Mouse (Mus musculus) lung, embryonic 14.5 days (tissue): ENCODE data around the gene Ttc34. TPM values are rescaled to one million over a fixed set of nuclear protein-coding genes. Genes with fewer than 3 reads are reported as not detected.

Experiments
- ATAC-seq: fragments of 200-750 bp; cut with Nextera tagmentation; 2 replicates; pipeline ENCODE4 v1.8.0; 2017; ENCODE audit warnings: mild to moderate bottlenecking, moderate TSS enrichment, moderate library complexity; ENCODE audit not compliant: insufficient read depth
- DNase-seq: peaks from one replicate; pipeline ENCODE4 v3.0.0-alpha.2; 2015
- H3K27ac ChIP-seq: fragments of 300-500 bp; sonication (generic); 2 replicates; pipeline ENCODE4 v1.5.1; 2014; ENCODE audit warnings: low read depth, mild to moderate bottlenecking, moderate library complexity
- H3K27me3 ChIP-seq: fragments of 300-500 bp; sonication (generic); 2 replicates; pipeline ENCODE4 v1.6.1; 2014; ENCODE audit warnings: low read length, control low read depth; ENCODE audit not compliant: insufficient read depth
- H3K36me3 ChIP-seq: fragments of 300-500 bp; sonication (generic); 2 replicates; pipeline ENCODE4 v1.6.1; 2014; ENCODE audit warnings: control low read depth; ENCODE audit not compliant: insufficient read depth
- H3K4me1 ChIP-seq: fragments of 300-500 bp; sonication (generic); 2 replicates; pipeline ENCODE4 v1.6.1; 2014; ENCODE audit warnings: antibody characterized with exemption, control low read depth; ENCODE audit not compliant: insufficient read depth
- H3K4me2 ChIP-seq: fragments of 300-500 bp; sonication (generic); 2 replicates; pipeline ENCODE4 v1.6.1; 2014; ENCODE audit warnings: mild to moderate bottlenecking
- H3K4me3 ChIP-seq: fragments of 300-500 bp; sonication (generic); 2 replicates; pipeline ENCODE4 v1.5.1; 2014; ENCODE audit warnings: low read depth, low read length
- H3K9ac ChIP-seq: fragments of 300-500 bp; sonication (generic); 2 replicates; pipeline ENCODE4 v1.6.1; 2014
- H3K9me3 ChIP-seq: fragments of 300-500 bp; sonication (generic); 2 replicates; pipeline ENCODE4 v1.6.1; 2016; ENCODE audit warnings: low read depth, low read length, control low read depth
- CTCF ChIP-seq: IDR thresholded peaks from 2 replicates; pipeline ENCODE4 v1.5.1; 2016; ENCODE audit warnings: antibody characterized with exemption, low read depth
- WGBS: fragments of 180-500 bp; shearing (Covaris S2); extraction: QIAGEN DNeasy Blood & Tissue Kit; methylation state at CpG from one replicate; pipeline ENCODE4 v1.1.7; 2014; 5-methylcytosine and 5-hydroxymethylcytosine counted together
- polyA plus RNA-seq: library from polyadenylated mRNA; unstranded; fragments of >200 nt; fragmentation: Nextera tagmentation; extraction: Ambion mirVana; gene quantifications from 2 replicates; pipeline ENCODE4 v1.2.1, GENCODE M21; 2014

Ttc34 gene
- polyA plus RNA-seq, 1 experiment from 2014 or later: 0.30 TPM

DNA sequence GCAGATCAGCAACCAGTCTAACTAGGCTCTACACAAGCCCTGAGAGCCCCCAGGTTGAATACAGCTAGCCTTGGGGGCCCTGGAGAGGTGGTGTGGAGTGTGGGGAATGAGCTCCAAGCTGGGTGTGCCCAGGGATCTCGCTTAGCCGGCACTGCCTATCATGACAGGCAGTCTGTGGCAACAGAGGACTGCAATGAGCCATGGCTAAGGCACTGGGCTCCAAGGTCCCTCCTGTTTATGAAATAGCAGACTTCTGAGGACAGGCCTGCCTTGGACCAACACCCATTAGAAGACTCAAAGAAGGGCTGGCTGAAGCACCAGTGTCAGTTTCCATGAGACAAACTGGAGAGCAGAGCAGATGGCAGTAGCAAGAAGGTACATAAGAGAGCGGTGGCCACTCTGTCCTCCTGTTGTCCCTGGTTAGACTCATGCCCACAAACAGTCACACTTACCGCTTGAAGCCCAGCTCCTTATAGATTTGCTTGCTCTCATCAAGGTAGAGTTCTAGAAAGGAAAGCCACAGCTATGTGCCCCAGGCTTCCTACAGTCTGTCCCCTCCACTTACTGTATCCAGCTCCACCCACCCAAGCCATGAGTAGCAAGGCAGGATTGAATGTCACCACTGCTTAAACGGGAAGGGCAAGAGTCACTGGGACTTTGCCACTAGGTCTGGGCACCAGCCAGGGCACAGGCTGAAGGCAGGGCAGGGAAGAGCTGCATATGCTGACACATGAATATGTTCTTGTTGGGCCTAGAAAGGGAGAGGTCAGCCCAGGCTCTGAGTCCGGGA lies 60.6 kb downstream of the Ttc34 start:
- WGBS: 64% methylated on average over 6 of the region's 6 CpGs
- H3K4me1 ChIP-seq: peaks cover 12% of the 10 kb centered on the region
- DNase-seq (no peak), ATAC-seq (no peak)
- TF ChIP-seq CTCF: no peak
- peak overlapping the region; percentile 55 for H3K4me3 ChIP-seq
- H3K27ac ChIP-seq: no peak overlapping the region
- peak overlapping the region; percentile 69 for H3K9ac ChIP-seq
- H3K4me2 ChIP-seq: peak overlapping the region; percentile 97
- no peaks in the 10 kb centered on the region for H3K27me3 ChIP-seq
- no peaks in the 10 kb centered on the region for H3K9me3 ChIP-seq
- no peaks in the 10 kb centered on the region for H3K36me3 ChIP-seq

DNA sequence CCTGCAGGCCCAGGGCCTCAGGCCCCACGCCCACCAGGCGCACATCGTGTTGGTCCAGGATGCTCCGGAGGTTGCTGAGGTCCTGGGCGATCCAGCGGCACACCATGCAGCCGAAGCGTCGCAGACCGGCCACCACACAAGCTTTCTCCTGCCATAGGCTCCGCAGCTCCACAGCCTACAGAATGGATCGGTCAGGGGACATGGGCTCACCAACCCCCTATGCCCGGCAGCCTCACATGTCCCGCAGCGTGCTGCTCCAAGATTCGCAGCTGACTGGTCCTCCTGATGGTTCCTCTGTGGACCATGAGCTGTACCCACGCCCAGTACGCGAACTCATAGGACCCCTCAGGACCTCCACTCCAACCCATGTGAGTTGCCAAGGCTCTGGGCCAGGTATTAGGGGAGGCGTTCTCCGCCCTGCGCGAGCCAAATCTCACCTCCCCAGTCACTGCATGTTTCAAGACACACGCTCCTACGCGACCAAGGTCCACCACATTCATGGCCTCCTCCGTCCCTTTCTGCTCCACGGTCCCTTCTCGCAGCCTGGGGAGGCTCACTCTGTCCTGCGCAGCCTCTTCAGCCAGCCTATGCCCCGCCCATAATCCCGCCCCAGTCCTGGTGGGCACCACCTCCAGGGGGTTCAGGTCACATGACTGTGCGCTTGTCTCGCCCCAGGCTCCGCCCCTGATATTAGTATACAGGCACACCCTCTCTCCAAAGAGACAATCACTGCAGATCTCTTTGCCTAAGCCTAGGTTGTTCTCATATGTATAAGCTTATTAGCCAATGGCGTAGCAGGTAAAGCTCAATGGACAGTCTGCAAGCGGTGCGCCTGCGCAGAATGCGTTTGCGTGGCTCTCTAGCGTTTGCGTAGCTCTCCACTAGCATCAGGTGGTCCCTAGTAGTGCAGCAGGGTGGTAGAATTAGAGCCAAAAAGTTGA lies 61.5 kb downstream of the Ttc34 start, which contains the start of gene Fam213b:
Gene Fam213b (minus strand): TSS at position 630 of the 941 bp plus-strand sequence.
- DNase-seq (peak; percentile 94), ATAC-seq (peak; percentile 98)
- H3K27me3 ChIP-seq: no peaks in the 10 kb centered on the region
- H3K9me3 ChIP-seq: no peaks in the 10 kb centered on the region
- peak within 1 kb of the TSS; percentile 69 for H3K9ac ChIP-seq
- H3K36me3 ChIP-seq: no peaks in the 10 kb centered on the region
- peak within 1 kb of the TSS; percentile 97 for H3K4me2 ChIP-seq
- peak within 1 kb of the TSS; percentile 55 for H3K4me3 ChIP-seq
- WGBS: 3% methylated on average over 43 of the region's 43 CpGs
- TF ChIP-seq CTCF: no peak; the same call in 1 of the 2 replicates
- no peak within 1 kb of the TSS; the same call in 1 of the 2 replicates for H3K27ac ChIP-seq
- peaks cover 12% of the 10 kb centered on the region for H3K4me1 ChIP-seq

DNA sequence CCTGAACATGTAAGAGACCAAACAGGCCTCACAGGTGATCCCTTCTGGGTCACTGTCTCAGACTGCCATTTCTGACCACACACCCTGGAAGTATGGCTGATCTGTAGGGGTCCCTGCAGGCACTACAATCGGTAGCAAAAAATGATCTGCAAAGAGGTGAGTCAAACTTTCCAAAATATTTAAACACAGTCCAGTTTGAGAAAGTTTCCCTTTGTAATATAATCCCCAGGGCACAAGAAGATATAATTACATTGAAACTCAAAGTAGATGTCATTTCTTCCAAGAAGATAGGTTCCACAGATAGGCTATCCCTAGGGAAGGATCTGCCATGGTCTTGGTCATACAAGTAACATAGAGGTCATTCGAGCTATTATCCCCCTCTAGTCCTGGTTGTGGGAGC lies 65.1 kb downstream of the Ttc34 start:
- TF ChIP-seq CTCF: no peak
- Histone ChIP-seq H3K27me3 (no peaks in the 10 kb centered on the region), H3K4me3 (no peak overlapping the region), H3K4me2 (no peak overlapping the region), H3K9me3 (no peaks in the 10 kb centered on the region), H3K36me3 (no peaks in the 10 kb centered on the region), H3K9ac (no peak overlapping the region), H3K27ac (no peak overlapping the region), H3K4me1 (peaks cover 12% of the 10 kb centered on the region)
- DNase-seq (no peak), ATAC-seq (no peak)
- 75% methylated on average over 2 of the region's 2 CpGs for WGBS

DNA sequence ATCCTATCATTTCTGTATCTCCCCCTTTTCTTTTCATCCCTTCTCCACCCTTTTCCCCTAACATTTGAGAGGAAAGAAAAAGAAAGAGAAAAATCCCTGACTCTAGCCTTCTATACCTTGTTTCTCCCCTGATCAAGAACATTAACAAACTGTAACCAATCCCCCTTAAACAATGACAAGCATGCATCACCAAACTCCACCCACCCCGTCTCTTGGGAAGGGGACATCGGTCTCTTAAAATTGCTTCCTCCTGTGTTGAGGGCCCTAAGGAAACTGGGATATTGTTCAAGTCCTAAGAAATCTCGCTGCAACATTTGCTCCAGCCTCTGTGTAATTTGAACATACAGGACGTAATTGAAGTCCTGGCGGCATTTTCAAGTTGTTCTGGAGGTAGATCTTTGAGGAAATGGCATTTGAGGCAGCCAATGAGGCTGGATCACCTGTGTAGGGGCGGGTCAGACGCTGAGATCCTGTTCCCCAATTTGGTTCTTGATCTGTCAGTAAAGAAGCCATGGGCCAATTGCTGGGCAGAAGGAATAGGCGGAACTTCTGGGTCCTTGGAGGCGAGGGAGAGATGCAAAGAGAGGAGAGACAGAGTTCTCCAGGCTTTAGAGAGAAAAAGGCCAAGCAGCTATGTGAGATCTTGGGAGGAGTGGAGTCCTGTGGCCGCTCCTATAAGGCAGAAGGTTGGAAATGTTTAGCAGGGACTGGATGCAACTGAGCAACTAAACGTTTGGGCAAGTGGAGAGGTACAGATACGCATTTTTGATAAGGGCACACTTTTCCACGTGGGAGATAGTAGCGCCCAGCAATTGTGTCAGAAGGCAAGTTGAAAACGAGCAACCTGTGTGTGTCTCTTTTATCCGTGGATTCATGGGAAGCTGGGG lies 67.2 kb downstream of the Ttc34 start:
- no peaks in the 10 kb centered on the region for H3K27me3 ChIP-seq
- ATAC-seq: peak; percentile 96
- peak overlapping the region; percentile 82 for H3K4me2 ChIP-seq
- no peaks in the 10 kb centered on the region for H3K9me3 ChIP-seq
- peak overlapping the region; percentile 46; the same call in 1 of the 2 replicates for H3K27ac ChIP-seq
- DNase-seq: peak; percentile 93
- 2% methylated on average over 16 of the region's 16 CpGs for WGBS
- H3K4me3 ChIP-seq: peak overlapping the region; percentile 45
- peak overlapping the region; percentile 56 for H3K9ac ChIP-seq
- H3K36me3 ChIP-seq: no peaks in the 10 kb centered on the region
- TF ChIP-seq CTCF: no peak
- no peaks in the 10 kb centered on the region for H3K4me1 ChIP-seq

DNA sequence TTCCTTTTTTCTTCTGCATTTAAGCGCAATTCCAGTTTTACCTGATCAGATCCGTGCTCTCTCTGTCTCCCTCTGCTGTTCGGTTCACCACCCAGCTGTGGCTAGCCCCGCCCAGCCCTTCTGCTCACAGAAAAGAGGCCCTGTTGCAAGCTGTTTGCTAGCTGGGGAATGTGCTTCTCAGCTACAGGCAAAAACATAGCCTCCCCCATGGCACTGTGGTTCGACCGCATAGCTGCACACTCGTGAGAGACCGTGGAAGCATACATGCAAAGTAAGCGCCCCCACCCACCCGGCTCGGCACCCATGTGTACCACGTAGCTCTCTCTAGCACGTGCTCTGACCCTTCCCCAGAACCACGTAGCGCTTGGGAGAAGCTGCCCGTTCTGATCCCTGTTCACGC lies 70.6 kb downstream of the Ttc34 start:
- H3K4me1 ChIP-seq: no peaks in the 10 kb centered on the region
- WGBS: 32% methylated on average over 17 of the region's 17 CpGs
- H3K9me3 ChIP-seq: no peaks in the 10 kb centered on the region
- peak overlapping the region; percentile 22; the same call in 1 of the 2 replicates for H3K9ac ChIP-seq
- 0 out of 2 replicates have a peak overlapping the region, but pooled peaks have one; percentile 6 for H3K27ac ChIP-seq
- peak overlapping the region; percentile 45 for H3K4me2 ChIP-seq
- H3K27me3 ChIP-seq: no peaks in the 10 kb centered on the region
- TF ChIP-seq CTCF: peak; percentile 84
- DNase-seq (peak; percentile 91), ATAC-seq (peak; percentile 48)
- no peaks in the 10 kb centered on the region for H3K36me3 ChIP-seq
- no peak overlapping the region for H3K4me3 ChIP-seq

DNA sequence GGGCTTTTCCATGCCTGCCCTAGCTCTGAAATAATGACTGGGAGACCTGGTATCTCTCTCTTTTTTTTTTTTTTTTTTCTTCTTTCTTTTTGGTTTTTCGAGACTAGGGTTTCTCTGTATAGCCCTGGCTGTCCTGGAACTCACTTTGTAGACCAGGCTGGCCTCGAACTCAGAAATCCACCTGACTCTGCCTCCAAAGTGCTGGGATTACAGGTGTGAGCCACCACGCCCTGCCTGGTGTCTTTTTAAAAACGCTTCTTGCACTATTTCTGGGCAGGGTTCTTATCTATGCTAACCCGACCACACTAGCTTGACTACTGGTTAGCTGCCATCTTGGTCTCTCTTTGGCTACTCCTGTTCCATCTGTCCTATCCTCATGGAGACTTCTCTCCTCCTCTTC lies 71.2 kb downstream of the Ttc34 start:
- DNase-seq: no peak
- Histone ChIP-seq H3K27ac (no peak overlapping the region), H3K27me3 (no peaks in the 10 kb centered on the region), H3K4me2 (no peak overlapping the region), H3K36me3 (no peaks in the 10 kb centered on the region), H3K4me3 (no peak overlapping the region), H3K9me3 (no peaks in the 10 kb centered on the region), H3K9ac (no peak overlapping the region), H3K4me1 (no peaks in the 10 kb centered on the region)
- 80% methylated on average over 5 of the region's 5 CpGs for WGBS
- no peak for ATAC-seq
- TF ChIP-seq CTCF: no peak
